Mouse (Mus musculus) right cerebral cortex, postnatal 14 days (tissue): ENCODE results near the gene Nif3l1.

Experiments used
- DNase-seq: peaks from one replicate; pipeline ENCODE4 v3.0.0; 2022

Nif3l1 gene

GRCm38 (mm10) chr1:58445143-58445722, at the start of gene Nif3l1, which contains the start of gene Ppil3:
Gene Nif3l1, plus strand, starts transcription at chr1:58445151.
Gene Ppil3, minus strand, starts transcription at chr1:58445486.
- peak; percentile 79 for DNase-seq

GRCm38 (mm10) chr1:58395341-58395740, 49.6 kb upstream of the Nif3l1 start:
- no peak for DNase-seq

DNA sequence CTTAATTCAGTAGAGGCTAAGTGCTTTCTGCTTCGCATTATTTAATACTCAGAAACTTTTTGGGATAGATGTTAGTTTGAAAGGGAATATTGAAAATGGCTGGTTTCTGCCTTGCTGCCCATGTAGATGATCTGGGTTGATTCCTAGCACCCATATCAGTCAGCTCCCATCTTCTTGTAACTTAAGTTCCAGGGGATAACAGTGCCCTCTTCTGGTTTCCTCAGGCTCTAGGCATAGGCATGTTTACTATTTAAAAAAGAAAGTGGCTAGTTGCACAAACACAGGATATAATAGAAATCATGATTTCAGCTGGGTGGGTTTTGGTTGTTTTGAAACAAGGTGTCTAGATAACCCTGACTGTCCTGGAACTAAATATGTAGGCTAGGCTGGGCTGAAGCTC, 48.8 kb upstream of the Nif3l1 start:
- DNase-seq, result no peak

DNA sequence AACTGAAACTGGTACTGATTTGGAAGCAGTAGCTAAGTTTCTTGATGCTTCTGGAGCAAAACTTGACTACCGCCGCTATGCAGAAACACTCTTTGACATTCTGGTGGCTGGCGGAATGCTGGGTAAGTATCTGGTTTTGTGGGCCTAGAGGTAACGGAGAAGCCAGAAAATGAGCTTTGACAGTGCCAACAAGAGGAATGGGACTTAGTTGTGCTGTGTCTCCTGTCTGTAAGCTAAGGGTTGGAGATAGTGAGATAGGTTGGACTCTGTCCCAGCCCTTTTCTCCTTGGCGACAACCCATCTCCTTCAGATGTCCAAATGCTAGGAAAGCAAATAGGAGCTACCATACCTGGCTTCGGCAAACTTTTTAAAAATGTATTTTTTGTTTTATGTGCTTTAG, 47.2 kb upstream of the Nif3l1 start:
- no peak for DNase-seq

- DNase-seq, result no peak
Observed at GRCm38 (mm10) chr1:58401396-58401795, 43.6 kb upstream of the Nif3l1 start.

GRCm38 (mm10) chr1:58403745-58404144, 41.2 kb upstream of the Nif3l1 start:
- no peak for DNase-seq

- DNase-seq, result no peak
Observed at GRCm38 (mm10) chr1:58407321-58407720, 37.6 kb upstream of the Nif3l1 start.

DNA sequence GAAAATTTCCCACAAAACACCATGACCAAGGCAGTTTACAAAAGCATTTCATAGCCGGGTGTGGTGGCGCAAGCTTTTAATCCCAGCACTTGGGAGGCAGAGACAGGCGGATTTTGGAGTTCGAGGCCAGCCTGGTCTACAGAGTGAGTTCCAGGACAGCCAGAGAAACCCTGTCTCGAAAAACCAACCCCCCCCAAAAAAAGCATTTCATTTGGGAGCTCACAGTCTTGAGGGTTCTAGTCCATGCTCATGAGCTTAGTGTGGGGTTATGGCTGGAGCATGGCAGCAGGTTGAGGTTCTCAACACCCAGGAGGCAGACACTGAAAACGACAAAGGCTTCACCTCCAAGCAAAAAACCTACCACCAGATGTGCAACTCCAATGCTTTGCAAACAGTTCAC, 36.8 kb upstream of the Nif3l1 start:
- no peak for DNase-seq

DNA sequence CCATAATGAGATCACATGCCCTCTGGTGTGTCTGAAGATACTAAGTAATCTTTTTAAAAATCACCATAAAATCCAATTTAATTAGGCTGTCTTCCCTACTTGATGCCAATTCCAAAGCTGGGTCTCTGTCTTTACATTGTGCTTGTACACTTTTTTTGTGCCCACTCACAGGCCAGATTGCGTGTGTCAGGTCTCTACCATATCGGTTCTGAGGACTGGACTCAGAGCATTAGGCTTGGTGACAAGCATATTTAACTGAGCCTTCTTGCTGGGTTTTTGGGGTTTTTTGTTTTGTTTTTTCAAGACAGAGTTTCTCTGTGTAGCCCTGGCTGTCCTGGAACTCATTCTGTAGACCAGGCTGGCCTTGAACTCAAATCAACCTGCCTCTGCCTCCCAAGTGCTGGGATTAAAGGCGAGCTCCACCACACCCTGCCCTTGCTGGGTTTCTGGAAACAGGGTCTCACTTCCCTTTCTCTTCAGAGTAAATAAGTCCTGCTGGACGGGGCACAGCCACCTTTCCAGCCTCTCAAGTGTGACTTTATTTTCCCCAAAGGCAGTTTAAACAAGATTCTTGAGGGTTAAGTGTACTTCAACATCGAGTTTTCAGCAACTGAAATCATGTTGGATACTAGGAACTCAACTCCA, 35.3 kb upstream of the Nif3l1 start:
- DNase-seq, result no peak

GRCm38 (mm10) chr1:58410198-58410588, 34.8 kb upstream of the Nif3l1 start:
- DNase-seq, result no peak

DNA sequence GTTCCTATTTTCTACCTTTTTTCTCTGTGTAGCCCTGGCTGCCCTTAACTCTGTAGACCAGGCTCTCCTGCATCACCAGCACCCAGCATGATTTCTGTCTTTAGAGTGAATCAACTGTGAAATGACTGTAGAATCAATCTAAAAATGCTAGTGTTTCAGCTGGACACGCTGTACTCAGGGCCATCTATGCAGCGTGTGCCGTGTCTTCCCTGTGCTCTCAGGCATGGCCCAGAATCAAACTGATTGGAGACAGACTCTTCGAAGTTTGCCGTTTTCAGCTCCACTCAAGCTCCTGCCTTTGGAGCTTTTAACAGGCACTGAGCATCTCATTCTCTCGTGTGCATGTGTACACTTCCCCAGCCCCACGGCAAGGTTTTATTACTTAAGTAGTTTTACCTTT, 34.2 kb upstream of the Nif3l1 start:
- no peak for DNase-seq

DNA sequence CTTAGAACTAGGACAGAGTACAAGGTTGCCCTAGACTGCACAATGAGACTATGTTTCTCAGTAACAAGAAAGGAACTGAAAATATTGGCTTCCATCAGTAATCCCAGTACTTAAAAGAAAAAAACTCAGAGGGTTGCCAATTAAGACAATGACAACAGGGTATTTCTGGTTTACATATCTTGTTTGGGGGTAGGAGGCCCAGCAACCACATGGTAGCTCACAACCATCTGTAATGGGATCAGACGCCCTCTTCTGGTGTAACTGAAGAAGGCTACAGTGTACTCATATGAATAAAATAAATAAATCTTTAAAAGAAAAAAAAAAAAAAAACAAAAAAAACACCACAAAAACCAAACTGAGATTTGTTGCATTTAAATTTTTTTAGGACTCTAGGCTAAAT, 29.5 kb upstream of the Nif3l1 start:
- no peak for DNase-seq

GRCm38 (mm10) chr1:58416048-58416447, 28.9 kb upstream of the Nif3l1 start:
- DNase-seq, result no peak

- DNase-seq, result no peak
Observed at GRCm38 (mm10) chr1:58420032-58420431, 24.9 kb upstream of the Nif3l1 start.

- no peak for DNase-seq
Observed at GRCm38 (mm10) chr1:58420961-58421360, 24.0 kb upstream of the Nif3l1 start.

DNA sequence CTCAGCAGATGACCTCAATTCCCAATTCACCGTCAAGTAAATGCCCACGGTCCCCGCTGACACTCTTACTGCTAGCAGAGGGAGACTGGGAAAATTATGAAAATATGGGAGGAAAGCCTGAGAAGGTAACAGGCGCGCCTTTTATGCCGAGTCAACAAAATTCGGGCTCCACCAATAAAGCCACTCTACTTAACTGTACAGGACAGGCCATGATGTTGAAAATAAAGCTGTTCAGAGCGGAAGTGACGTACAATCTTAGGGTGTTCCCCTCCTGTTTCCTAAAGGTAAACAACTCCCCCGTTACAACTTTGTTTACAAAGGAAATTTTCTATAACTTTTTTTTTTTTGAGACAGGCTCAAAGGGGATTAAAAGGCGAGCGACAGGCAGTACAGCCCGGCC, 22.1 kb upstream of the Nif3l1 start:
- no peak for DNase-seq

- DNase-seq, result peak; percentile 93
Observed at GRCm38 (mm10) chr1:58423371-58424248, 21.3 kb upstream of the Nif3l1 start, which contains the start of gene Clk1. Gene Clk1, minus strand, starts transcription at chr1:58424066.

DNA sequence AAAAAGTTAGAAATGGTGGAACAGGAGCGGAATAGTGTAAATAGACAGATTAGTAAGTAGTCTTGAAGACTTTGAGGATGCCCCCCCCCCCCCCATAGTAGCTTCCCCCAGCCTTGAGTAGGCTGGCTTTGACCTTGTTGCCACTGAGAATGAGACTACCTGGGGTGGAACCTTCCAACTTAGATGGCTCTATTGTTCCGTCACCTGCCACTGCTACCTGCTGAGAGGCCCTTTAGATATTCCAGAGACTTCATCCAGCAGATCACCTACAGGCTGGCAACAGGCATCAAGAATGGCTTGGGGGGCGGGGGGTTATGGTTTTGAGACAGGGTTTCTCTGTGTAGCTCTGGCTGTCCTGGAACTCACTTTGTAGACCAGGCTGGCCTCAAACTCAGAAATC, 20.4 kb upstream of the Nif3l1 start:
- no peak for DNase-seq

GRCm38 (mm10) chr1:58444691-58445090, 260 bp upstream of the Nif3l1 start:
- DNase-seq, result no peak

GRCm38 (mm10) chr1:58445861-58446260, 910 bp downstream of the Nif3l1 start:
- no peak for DNase-seq

DNA sequence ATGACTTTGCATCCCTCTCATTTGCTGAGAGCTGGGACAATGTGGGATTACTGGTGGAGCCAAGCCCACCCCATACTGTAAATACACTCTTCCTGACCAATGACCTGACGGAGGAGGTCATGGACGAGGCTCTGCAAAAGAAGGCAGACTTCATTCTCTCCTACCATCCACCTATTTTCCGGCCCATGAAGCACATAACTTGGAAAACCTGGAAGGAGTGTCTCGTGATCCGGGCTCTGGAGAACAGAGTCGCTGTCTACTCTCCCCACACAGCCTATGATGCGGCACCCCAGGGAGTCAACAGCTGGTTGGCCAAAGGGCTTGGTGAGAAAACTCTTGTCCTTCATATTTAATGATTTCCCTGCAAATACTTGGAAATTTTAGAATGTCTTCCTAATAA, 2.8 kb downstream of the Nif3l1 start:
- no peak for DNase-seq

- no peak for DNase-seq
Observed at GRCm38 (mm10) chr1:58448396-58448795, 3.4 kb downstream of the Nif3l1 start.

GRCm38 (mm10) chr1:58454316-58454715, 9.4 kb downstream of the Nif3l1 start:
- DNase-seq, result no peak

- no peak for DNase-seq
Observed at GRCm38 (mm10) chr1:58458175-58458574, 13.2 kb downstream of the Nif3l1 start.
